Mouse (Mus musculus): ENCODE results near the gene Ddah1.

Gene Ddah1

GRCm38 (mm10) chr3:145816807-145817206 lies 58.3 kb downstream of the Ddah1 start:
- no peak for DNase-seq (ENCODE audit: low read depth)

- DNase-seq (ENCODE audit: low read depth) = no peak
These were observed 58.8 kb downstream of the Ddah1 start for GRCm38 (mm10) chr3:145817276-145817675.

- DNase-seq (ENCODE audit: low read depth) = no peak
These were observed 62.0 kb downstream of the Ddah1 start for GRCm38 (mm10) chr3:145820439-145820838.

- DNase-seq (ENCODE audit: low read depth) = no peak
These were observed 62.5 kb downstream of the Ddah1 start for GRCm38 (mm10) chr3:145820938-145821337.

GRCm38 (mm10) chr3:145822201-145822600 lies 63.7 kb downstream of the Ddah1 start:
- no peak for DNase-seq (ENCODE audit: low read depth)

GRCm38 (mm10) chr3:145823661-145824060 lies 65.2 kb downstream of the Ddah1 start:
- DNase-seq (ENCODE audit: low read depth) = no peak

- no peak for DNase-seq (ENCODE audit: low read depth)
These were observed 67.1 kb downstream of the Ddah1 start for GRCm38 (mm10) chr3:145825416-145826055.

GRCm38 (mm10) chr3:145827191-145828045 lies 68.9 kb downstream of the Ddah1 start:
- peak; percentile 38 for DNase-seq (ENCODE audit: low read depth)

- DNase-seq (ENCODE audit: low read depth) = no peak
These were observed 70.4 kb downstream of the Ddah1 start for GRCm38 (mm10) chr3:145828906-145829305.

GRCm38 (mm10) chr3:145833948-145834538 lies 75.6 kb downstream of the Ddah1 start:
- DNase-seq (ENCODE audit: low read depth) = peak; percentile 83

GRCm38 (mm10) chr3:145838281-145838680 lies 79.8 kb downstream of the Ddah1 start:
- no peak for DNase-seq (ENCODE audit: low read depth)

GRCm38 (mm10) chr3:145841961-145842710 lies 83.7 kb downstream of the Ddah1 start:
- no peak for DNase-seq (ENCODE audit: low read depth)

- no peak for DNase-seq (ENCODE audit: low read depth)
These were observed 85.4 kb downstream of the Ddah1 start for GRCm38 (mm10) chr3:145843836-145844235.

GRCm38 (mm10) chr3:145844891-145845290 lies 86.4 kb downstream of the Ddah1 start:
- DNase-seq (ENCODE audit: low read depth) = no peak

GRCm38 (mm10) chr3:145846255-145846654 lies 87.8 kb downstream of the Ddah1 start:
- no peak for DNase-seq (ENCODE audit: low read depth)

- no peak for DNase-seq (ENCODE audit: low read depth)
These were observed 93.6 kb downstream of the Ddah1 start for GRCm38 (mm10) chr3:145852041-145852440.

- DNase-seq (ENCODE audit: low read depth) = no peak
These were observed 94.3 kb downstream of the Ddah1 start for GRCm38 (mm10) chr3:145852800-145853199.

GRCm38 (mm10) chr3:145853713-145854112 lies 95.2 kb downstream of the Ddah1 start:
- DNase-seq (ENCODE audit: low read depth) = no peak

- no peak for DNase-seq (ENCODE audit: low read depth)
These were observed 96.0 kb downstream of the Ddah1 start for GRCm38 (mm10) chr3:145854427-145854826.

GRCm38 (mm10) chr3:145855299-145855698 lies 96.8 kb downstream of the Ddah1 start:
- no peak for DNase-seq (ENCODE audit: low read depth)

GRCm38 (mm10) chr3:145858388-145858787 lies 99.9 kb downstream of the Ddah1 start:
- no peak for DNase-seq (ENCODE audit: low read depth)

GRCm38 (mm10) chr3:145862521-145862920 lies 104.0 kb downstream of the Ddah1 start:
- no peak for DNase-seq (ENCODE audit: low read depth)
